Mouse (Mus musculus) ES-Bruce4 (cell line): Measurements from ENCODE around the gene Larp4b. TPM values are rescaled to one million over a fixed set of nuclear protein-coding genes. Genes with fewer than 3 reads are reported as not detected.

Experiments
- H3K27ac ChIP-seq: 2 replicates; pipeline ENCODE4 v1.5.1; 2012; ENCODE audit warnings: low read length, inconsistent platforms; ENCODE audit not compliant: insufficient read depth
- H3K27me3 ChIP-seq: 2 replicates; pipeline ENCODE4 v1.6.1; 2012; ENCODE audit warnings: mild to moderate bottlenecking, low read length, inconsistent platforms; ENCODE audit not compliant: control insufficient read depth, poor library complexity, insufficient read depth, severe bottlenecking
- H3K36me3 ChIP-seq: 2 replicates; pipeline ENCODE4 v1.6.1; 2012; ENCODE audit warnings: inconsistent platforms, mild to moderate bottlenecking, low read length, moderate library complexity; ENCODE audit not compliant: control insufficient read depth, poor library complexity, insufficient read depth, severe bottlenecking
- H3K4me1 ChIP-seq: one replicate; pipeline ENCODE4 v1.8.1; 2011; ENCODE audit warnings: low read length; ENCODE audit not compliant: control insufficient read depth, insufficient read depth
- H3K4me3 ChIP-seq: 2 replicates; pipeline ENCODE4 v1.5.1; 2011; ENCODE audit warnings: low read depth, mild to moderate bottlenecking, low read length
- H3K9ac ChIP-seq: 2 replicates; pipeline ENCODE4 v1.6.1; 2012; ENCODE audit warnings: low read depth, mild to moderate bottlenecking, inconsistent platforms; ENCODE audit not compliant: poor library complexity, severe bottlenecking
- H3K9me3 ChIP-seq: replicated peaks from 2 replicates; pipeline ENCODE4 v1.6.1; 2012; ENCODE audit warnings: mild to moderate bottlenecking, low read length, inconsistent platforms; ENCODE audit not compliant: control insufficient read depth, poor library complexity, insufficient read depth, severe bottlenecking
- CTCF ChIP-seq: IDR thresholded peaks from one replicate; pipeline ENCODE4 v1.8.1; 2011; ENCODE audit warnings: low read depth, low read length
- EP300 ChIP-seq: IDR thresholded peaks from 2 replicates; pipeline ENCODE4 v1.6.1; 2011; ENCODE audit warnings: low read depth, low read length; ENCODE audit not compliant: insufficient read depth
- POLR2A ChIP-seq: IDR thresholded peaks from one replicate; pipeline ENCODE4 v1.8.1; 2011; ENCODE audit warnings: low read length; ENCODE audit not compliant: insufficient read depth
- polyA plus RNA-seq: library from polyadenylated mRNA; stranded (reverse); fragments of >200 nt; gene quantifications from 2 replicates; pipeline ENCODE4 v1.2.4, GENCODE M21; 2011; ENCODE audit warnings: low read depth; ENCODE audit not compliant: missing spikeins, insufficient read depth, insufficient read length

Larp4b gene
- polyA plus RNA-seq, 1 experiment = 108 TPM

DNA sequence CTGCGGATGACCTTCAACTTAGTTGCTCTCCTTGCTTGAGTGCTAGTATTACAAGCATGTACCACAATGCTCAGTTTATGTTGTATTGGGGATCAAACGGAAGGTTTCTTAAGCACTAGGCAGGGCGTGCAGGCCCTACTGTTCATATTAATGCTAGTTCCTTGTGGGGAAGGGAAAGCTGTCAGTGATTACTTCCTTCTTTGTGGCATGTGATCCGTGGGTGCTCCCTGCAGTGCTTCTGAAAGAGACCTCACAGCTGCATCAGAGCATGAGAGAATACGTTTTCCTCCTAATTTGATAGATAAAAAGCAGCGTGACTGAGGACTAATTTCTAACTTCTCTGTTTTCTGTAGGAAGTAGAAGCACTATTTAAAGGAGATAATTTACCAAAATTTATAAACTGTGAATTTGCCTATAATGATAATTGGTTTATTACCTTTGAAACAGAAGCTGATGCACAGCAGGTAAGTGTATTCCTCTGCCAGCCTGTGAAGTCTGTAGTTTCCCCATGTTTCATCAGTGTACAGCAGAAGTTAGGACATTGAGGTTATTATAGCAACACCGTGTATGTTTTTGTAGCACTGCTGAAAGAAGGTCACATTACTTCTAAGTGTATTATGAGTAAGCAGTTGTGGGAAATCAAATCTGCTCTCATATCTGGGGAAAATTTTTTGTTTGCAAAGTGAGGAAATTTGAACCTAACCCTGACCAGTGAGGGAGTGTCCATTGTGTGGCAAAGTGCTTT lies 56.0 kb downstream of the Larp4b start:
- no peaks in the 10 kb centered on the region for H3K4me1 ChIP-seq
- no peak overlapping the region for H3K9ac ChIP-seq
- no peak overlapping the region for H3K4me3 ChIP-seq
- no peak overlapping the region for H3K27ac ChIP-seq
- no peaks in the 10 kb centered on the region for H3K27me3 ChIP-seq
- H3K36me3 ChIP-seq = peaks cover 49% of the 10 kb centered on the region
- TF ChIP-seq EP300 (no peak), CTCF (no peak), POLR2A (no peak)
- H3K9me3 ChIP-seq = no peaks in the 10 kb centered on the region

DNA sequence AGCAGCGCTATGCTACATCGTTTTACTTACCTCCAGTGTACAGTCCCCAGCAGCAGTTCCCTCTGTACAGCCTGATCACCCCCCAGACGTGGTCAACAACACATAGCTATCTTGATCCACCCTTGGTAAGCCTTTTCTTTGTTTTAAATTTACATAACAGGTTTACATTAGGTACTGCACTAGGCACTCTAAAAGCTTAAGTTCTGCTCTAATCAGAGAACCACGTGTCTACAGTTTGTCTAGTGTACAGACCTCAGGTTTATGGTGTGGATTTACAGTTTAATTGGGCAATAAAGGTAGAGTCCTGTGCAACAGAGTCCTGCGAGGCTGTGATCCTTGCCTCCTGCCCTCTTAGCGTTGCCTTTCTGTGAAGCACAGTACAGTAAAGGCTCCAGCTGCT lies 57.4 kb downstream of the Larp4b start:
- H3K36me3 ChIP-seq = peaks cover 45% of the 10 kb centered on the region
- no peaks in the 10 kb centered on the region for H3K4me1 ChIP-seq
- H3K9ac ChIP-seq = no peak overlapping the region
- H3K9me3 ChIP-seq = no peaks in the 10 kb centered on the region
- no peaks in the 10 kb centered on the region for H3K27me3 ChIP-seq
- no peak overlapping the region for H3K4me3 ChIP-seq
- H3K27ac ChIP-seq = no peak overlapping the region
- TF ChIP-seq POLR2A (no peak), CTCF (no peak), EP300 (no peak)

DNA sequence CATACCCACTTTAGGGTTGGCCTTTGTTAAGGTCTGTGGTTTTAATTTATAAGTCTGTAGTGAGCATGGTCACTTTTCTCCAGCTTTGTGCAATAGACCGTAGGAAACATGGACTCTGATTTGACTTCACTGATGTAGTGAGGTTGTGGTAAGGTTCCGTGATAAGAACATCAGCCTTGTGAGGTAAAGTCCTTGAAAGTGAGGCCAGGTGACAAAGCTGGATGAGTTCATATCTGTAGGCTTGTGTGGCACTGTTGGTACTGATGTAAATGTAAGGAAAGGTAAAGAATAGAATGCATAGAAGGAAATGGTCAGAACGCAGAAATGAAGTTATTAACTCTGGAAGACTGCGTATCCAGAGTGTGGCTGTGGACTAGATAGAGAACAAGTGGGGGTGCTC lies 57.9 kb downstream of the Larp4b start:
- Histone ChIP-seq H3K9me3 (peaks cover 3% of the 10 kb centered on the region; the same call in 1 of the 2 replicates), H3K4me3 (no peak overlapping the region), H3K36me3 (peaks cover 48% of the 10 kb centered on the region), H3K4me1 (no peaks in the 10 kb centered on the region), H3K27ac (no peak overlapping the region), H3K27me3 (no peaks in the 10 kb centered on the region), H3K9ac (no peak overlapping the region)
- TF ChIP-seq POLR2A = no peak
- no peak for TF ChIP-seq EP300
- no peak for TF ChIP-seq CTCF

GRCm38 (mm10) chr13:9152267-9152666 lies 58.6 kb downstream of the Larp4b start:
- H3K4me1 ChIP-seq = no peaks in the 10 kb centered on the region
- TF ChIP-seq CTCF = no peak
- no peak for TF ChIP-seq EP300
- TF ChIP-seq POLR2A = no peak
- no peak overlapping the region for H3K27ac ChIP-seq
- H3K36me3 ChIP-seq = peaks cover 45% of the 10 kb centered on the region
- H3K9ac ChIP-seq = no peak overlapping the region
- no peak overlapping the region for H3K4me3 ChIP-seq
- H3K9me3 ChIP-seq = peaks cover 4% of the 10 kb centered on the region; the same call in 1 of the 2 replicates
- no peaks in the 10 kb centered on the region for H3K27me3 ChIP-seq

- Histone ChIP-seq H3K9me3 (peaks cover 4% of the 10 kb centered on the region; the same call in 1 of the 2 replicates), H3K4me3 (no peak overlapping the region), H3K27ac (no peak overlapping the region), H3K36me3 (peaks cover 48% of the 10 kb centered on the region), H3K4me1 (no peaks in the 10 kb centered on the region), H3K27me3 (no peaks in the 10 kb centered on the region), H3K9ac (no peak overlapping the region)
- TF ChIP-seq POLR2A = no peak
- no peak for TF ChIP-seq EP300
- TF ChIP-seq CTCF = no peak
Measured at GRCm38 (mm10) chr13:9153803-9154202, 60.1 kb downstream of the Larp4b start.

DNA sequence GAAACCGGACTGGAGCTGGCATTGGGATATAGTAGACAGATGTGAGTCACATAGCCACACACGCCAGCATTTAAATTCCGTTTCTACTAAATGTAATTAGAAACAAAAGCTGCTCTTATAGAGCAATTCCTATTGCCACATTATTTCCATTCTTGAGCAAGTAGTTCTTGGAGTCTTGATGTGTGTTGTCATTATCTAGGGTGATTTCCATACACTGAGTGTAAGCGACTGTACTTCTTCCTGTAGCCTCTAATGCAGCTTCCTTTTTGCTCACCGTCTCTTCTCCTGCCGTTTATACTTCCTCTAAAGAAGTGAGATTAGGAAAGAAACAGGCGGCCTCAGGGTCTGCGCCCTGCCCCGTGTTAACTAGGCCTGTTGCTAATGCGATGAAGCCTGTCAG lies 65.6 kb downstream of the Larp4b start:
- Histone ChIP-seq H3K27me3 (no peaks in the 10 kb centered on the region), H3K9me3 (peaks cover 4% of the 10 kb centered on the region; the same call in 1 of the 2 replicates), H3K27ac (no peak overlapping the region), H3K36me3 (peaks cover 43% of the 10 kb centered on the region), H3K4me3 (no peak overlapping the region), H3K9ac (no peak overlapping the region), H3K4me1 (no peaks in the 10 kb centered on the region)
- no peak for TF ChIP-seq POLR2A
- no peak for TF ChIP-seq CTCF
- TF ChIP-seq EP300 = no peak
